Mouse (Mus musculus): ENCODE measurements at regions not wholly inside any gene's neighbourhood (a gene's known extent, or its start where the extent isn't known, plus 50 kb on each side); places are given as distances from the start of the nearest gene placed in this dataset.

DNA sequence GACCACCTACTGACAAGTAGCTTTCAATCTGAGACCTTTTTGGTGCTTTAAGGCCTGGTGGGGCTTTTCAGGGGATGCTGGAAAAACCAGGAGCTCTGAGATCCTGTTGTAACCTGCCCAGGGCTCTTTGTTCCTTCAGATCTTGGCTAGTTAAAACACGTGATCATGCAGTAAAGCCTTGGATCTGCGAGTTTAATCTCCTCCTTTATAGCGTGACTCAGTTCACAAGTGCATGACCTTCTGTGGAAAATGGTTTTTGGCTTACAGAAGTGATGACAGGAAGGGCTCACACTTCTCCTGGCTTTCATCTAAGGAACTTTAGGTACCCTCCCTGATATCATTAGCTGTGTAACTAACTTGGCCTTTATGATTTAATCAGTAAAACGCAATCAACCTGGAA lies 343.1 kb upstream of the Pitrm1 start:
- TF ChIP-seq POLR2A (IDR thresholded peaks at IDR 0.05; ENCODE audit: borderline replicate concordance, control insufficient read depth, low read depth, low read length) = no peak
- no peak for TF ChIP-seq CTCF (IDR thresholded peaks at IDR 0.05; ENCODE audit: control insufficient read depth, insufficient read depth, low read length)

All from bone marrow, adult 2 months (tissue).